ENCODE assay signal across 11 mouse cellular contexts in genomic region chr4:123617727-123618389, GRCm38 (mm10).
A peak's percentile ranks its signal among the peaks of the same experiment; 100 is the strongest.
DNase-seq lines count a peak whose midpoint lies in the region; ATAC-seq lines count a peak whose summit lies in the region.
"Had no signal": no experiment of that assay in that cellular context is flagged by ENCODE, and none has a peak within 500 bp of the region (broad histone marks: within the 10 kb centered on the region; RNA-seq: fewer than 3 reads in every experiment).

No protein-coding gene starts in this region.

- H3K27me3 ChIP-seq in heart, embryonic 16.5 days (ENCODE audit: control insufficient read depth, insufficient read depth, low read length) = no peaks in the 10 kb centered on the region
- H3K27me3 ChIP-seq in lung, embryonic 16.5 days (ENCODE audit: control insufficient read depth, insufficient read depth, low read depth, low read length) = no peaks in the 10 kb centered on the region
- no peaks in the 10 kb centered on the region for H3K27me3 ChIP-seq in embryonic facial prominence, embryonic 14.5 days (replicated peaks; ENCODE audit: control insufficient read depth, insufficient read depth, low read length)
- no peaks in the 10 kb centered on the region for H3K27me3 ChIP-seq in midbrain, embryonic 15.5 days (replicated peaks)
- H3K27me3 ChIP-seq: hindbrain, embryonic 15.5 days had no signal

- no peak overlapping the region for H3K4me2 ChIP-seq in heart, embryonic 16.5 days (ENCODE audit: low read depth, low read length)
- no peak overlapping the region for H3K4me2 ChIP-seq in lung, embryonic 16.5 days (ENCODE audit: low read depth, low read length)
- H3K4me2 ChIP-seq in embryonic facial prominence, embryonic 14.5 days (ENCODE audit: low read depth, low read length) = no peak overlapping the region
- H3K4me2 ChIP-seq in midbrain, embryonic 15.5 days = no peak overlapping the region
- H3K4me2 ChIP-seq: hindbrain, embryonic 15.5 days had no signal

- ATAC-seq in heart, embryonic 16.5 days (replicated peaks; ENCODE audit: extremely low read depth, insufficient read depth, low FRiP score) = no peak
- no peak for ATAC-seq in lung, embryonic 16.5 days (ENCODE audit: low read depth)
- 0 out of 2 replicates have a peak, but pooled peaks have one; percentile 10 for ATAC-seq in embryonic facial prominence, embryonic 14.5 days (ENCODE audit: low read depth)
- 0 out of 2 replicates have a peak, but pooled peaks have one; percentile 39 for ATAC-seq in midbrain, embryonic 15.5 days (replicated peaks)
- no peak for ATAC-seq in CD4-positive, CD25-positive, alpha-beta regulatory T cell, adult 4 months
- ATAC-seq: forebrain, embryonic 14.5 days had no signal

- intact Hi-C loops in heart, postnatal 14 days (cut with DNase I) = no loop called here

- H3K27ac ChIP-seq in heart, embryonic 16.5 days (ENCODE audit: low read length) = peak overlapping the region; percentile 74
- peak overlapping the region; percentile 87 for H3K27ac ChIP-seq in lung, embryonic 16.5 days (ENCODE audit: low read length)
- H3K27ac ChIP-seq in embryonic facial prominence, embryonic 14.5 days (replicated peaks; ENCODE audit: low read depth, low read length) = peak overlapping the region; percentile 55; the same call in 1 of the 2 replicates
- H3K27ac ChIP-seq in midbrain, embryonic 15.5 days = no peak overlapping the region

- no peak for DNase-seq in heart, postnatal 14 days
- no peak for DNase-seq in lung, adult 18-20 months
- no peak for DNase-seq in embryonic facial prominence, embryonic 14.5 days (ENCODE audit: low spot score)
- no peak for DNase-seq in frontal cortex, postnatal 36 days (ENCODE audit: low spot score in 2 of 2)
- DNase-seq: thymus, adult 18-20 months had no signal

- H3K4me1 ChIP-seq in heart, embryonic 16.5 days (ENCODE audit: control insufficient read depth, insufficient read depth, low read length) = peaks cover 32% of the 10 kb centered on the region
- H3K4me1 ChIP-seq in lung, embryonic 16.5 days (replicated peaks; ENCODE audit: control insufficient read depth, insufficient read depth, low read length) = peaks cover 47% of the 10 kb centered on the region
- H3K4me1 ChIP-seq in embryonic facial prominence, embryonic 14.5 days (ENCODE audit: control insufficient read depth, insufficient read depth, low read length) = peaks cover 10% of the 10 kb centered on the region; the same call in 1 of the 2 replicates
- peaks cover 18% of the 10 kb centered on the region; the same call in 1 of the 2 replicates for H3K4me1 ChIP-seq in midbrain, embryonic 15.5 days

- H3K9ac ChIP-seq in heart, embryonic 16.5 days (ENCODE audit: low read length) = no peak overlapping the region
- H3K9ac ChIP-seq in lung, embryonic 16.5 days (ENCODE audit: low read length) = no peak overlapping the region
- no peak overlapping the region for H3K9ac ChIP-seq in embryonic facial prominence, embryonic 14.5 days (ENCODE audit: low read depth, low read length)
- no peak overlapping the region for H3K9ac ChIP-seq in midbrain, embryonic 15.5 days
- H3K9ac ChIP-seq: hindbrain, embryonic 15.5 days had no signal

- WGBS in heart, embryonic 16.5 days = 73% methylated on average over 5 of the region's 5 CpGs
- WGBS in lung, embryonic 16.5 days = 71% methylated on average over 5 of the region's 5 CpGs
- WGBS in embryonic facial prominence, embryonic 14.5 days = 44% methylated on average over 5 of the region's 5 CpGs
- 70% methylated on average over 5 of the region's 5 CpGs for WGBS in midbrain, embryonic 15.5 days

- no peak overlapping the region for H3K4me3 ChIP-seq in heart, embryonic 16.5 days (ENCODE audit: low read length)
- H3K4me3 ChIP-seq in lung, embryonic 16.5 days (ENCODE audit: low read length) = no peak overlapping the region
- H3K4me3 ChIP-seq in embryonic facial prominence, embryonic 14.5 days (ENCODE audit: low read depth, low read length) = no peak overlapping the region
- H3K4me3 ChIP-seq in midbrain, embryonic 15.5 days = no peak overlapping the region
- H3K4me3 ChIP-seq: hindbrain, embryonic 15.5 days had no signal

- peaks cover 5% of the 10 kb centered on the region; the same call in 1 of the 2 replicates for H3K9me3 ChIP-seq in heart, embryonic 16.5 days (replicated peaks; ENCODE audit: control insufficient read depth, low read length)
- H3K9me3 ChIP-seq in lung, embryonic 16.5 days (ENCODE audit: control insufficient read depth, low read length) = no peaks in the 10 kb centered on the region
- H3K9me3 ChIP-seq in embryonic facial prominence, embryonic 14.5 days (ENCODE audit: control insufficient read depth, low read length) = no peaks in the 10 kb centered on the region
- no peaks in the 10 kb centered on the region for H3K9me3 ChIP-seq in midbrain, embryonic 15.5 days
- H3K9me3 ChIP-seq: hindbrain, embryonic 15.5 days had no signal

- H3K36me3 ChIP-seq in heart, embryonic 16.5 days (ENCODE audit: control insufficient read depth, insufficient read depth) = no peaks in the 10 kb centered on the region
- H3K36me3 ChIP-seq in lung, embryonic 16.5 days (ENCODE audit: control insufficient read depth, insufficient read depth, low read length) = no peaks in the 10 kb centered on the region
- no peaks in the 10 kb centered on the region for H3K36me3 ChIP-seq in embryonic facial prominence, embryonic 14.5 days (ENCODE audit: control insufficient read depth, insufficient read depth, low read length)
- H3K36me3 ChIP-seq in midbrain, embryonic 15.5 days (replicated peaks) = no peaks in the 10 kb centered on the region
- H3K36me3 ChIP-seq: hindbrain, embryonic 15.5 days had no signal

Comparison
In these comparisons a context has a peak if more than half of its experiments do, and no peak if none do; other contexts are left out.
1. ATAC-seq: peak in embryonic facial prominence, embryonic 14.5 days (single experiment) and midbrain, embryonic 15.5 days (single experiment); none in heart, embryonic 16.5 days (single experiment), lung, embryonic 16.5 days (single experiment) and CD4-positive, CD25-positive, alpha-beta regulatory T cell, adult 4 months (single experiment).